Mouse (Mus musculus) left cerebral cortex, postnatal 14 days (tissue): ENCODE data around the gene Olfr993. TPM values are rescaled to one million over a fixed set of nuclear protein-coding genes. Genes with fewer than 3 reads are reported as not detected.
A peak's percentile ranks its signal among the peaks of the same experiment; 100 is the strongest.

Experiments used
- DNase-seq, 2 experiments: peaks; one replicate each; pipeline ENCODE4 v3.0.0; 2021 to 2022; ENCODE audit warnings: low spot score in 2 of 2, mixed read lengths in 1 of 2
- intact Hi-C: fragments of 180-260 bp; cut with DNase I; formaldehyde crosslinking; loops from one replicate; pipeline ENCODE4 v1.15.1; 2025
- long read RNA-seq, 2 experiments: library from polyadenylated mRNA; stranded (forward); transcript quantifications; one replicate each; pipeline ENCODE4 v2.0.0; 2021
- total RNA-seq, 2 experiments: library from RNA; stranded (reverse); gene quantifications; 2 replicates each; pipeline ENCODE4 v1.2.3; 2021

Gene Olfr993
- total RNA-seq = not detected
- long read RNA-seq, experiment 1 = 0 reads
- long read RNA-seq, experiment 2 = 0 reads

DNA sequence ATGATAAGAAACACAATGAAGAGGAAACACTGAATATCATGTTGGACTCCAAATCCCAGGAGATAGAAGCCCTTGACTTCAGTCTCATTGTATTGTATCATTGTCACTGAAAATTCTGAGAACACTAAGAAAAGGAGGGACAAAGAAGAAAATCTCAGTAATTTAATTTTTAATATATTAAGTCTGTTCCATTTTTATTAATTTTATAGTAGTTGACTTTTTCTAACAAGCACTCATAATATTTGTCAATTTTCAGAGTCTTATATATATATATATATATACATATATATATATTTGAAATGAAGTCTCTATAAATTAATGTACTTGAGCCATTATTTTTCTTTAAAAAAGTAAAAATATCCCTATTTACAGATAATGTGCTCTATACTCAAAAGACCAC is at the start of gene Olfr993:
Gene Olfr993, minus strand, starts transcription at position 101 of the 400 bp plus-strand sequence.
- intact Hi-C loops = no loop called here
- no peak for DNase-seq

DNA sequence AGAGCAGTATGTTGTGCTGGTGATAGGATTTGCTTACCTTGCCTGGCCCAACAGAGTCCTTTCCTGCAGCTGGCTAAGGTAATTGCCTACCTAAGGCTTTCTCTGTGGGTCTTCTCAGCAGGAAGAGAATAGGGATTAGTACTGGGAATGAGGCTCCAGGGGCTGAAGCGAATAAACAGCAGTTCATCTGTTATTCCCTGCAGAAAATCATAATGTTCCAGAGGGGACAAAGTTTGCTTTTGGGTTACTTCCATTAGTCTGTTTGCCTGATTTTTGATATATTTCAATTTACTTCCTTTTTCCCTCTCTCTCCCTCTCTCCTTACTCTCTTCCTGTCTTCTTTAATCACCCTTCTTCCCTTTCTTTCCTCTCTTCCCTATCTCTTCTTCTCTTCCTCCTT is 28.9 kb upstream of the Olfr993 start, which contains the start of gene Olfr995:
Gene Olfr995, minus strand, starts transcription at position 101 of the 400 bp plus-strand sequence.
- intact Hi-C loops = no loop called here
- DNase-seq = no peak

DNA sequence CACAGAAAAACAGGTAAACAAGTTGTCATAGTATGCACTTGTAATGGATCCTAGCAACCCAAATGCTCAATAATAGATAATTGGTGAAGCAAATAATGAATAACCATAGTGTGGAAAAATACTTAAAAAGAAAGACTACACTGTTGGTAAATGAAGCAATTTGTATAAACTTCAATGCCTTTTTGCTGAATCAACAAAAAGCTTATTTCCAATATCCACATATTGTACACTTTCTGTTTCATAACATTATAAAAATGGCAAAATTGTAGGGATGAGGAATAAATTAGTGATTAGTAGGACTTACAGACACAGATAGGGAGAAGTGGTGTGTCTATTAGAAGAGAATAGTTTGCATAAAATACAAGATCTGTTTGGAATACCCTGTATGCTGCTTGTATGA is 27.9 kb upstream of the Olfr993 start:
- intact Hi-C loops = no loop called here
- DNase-seq = no peak

DNA sequence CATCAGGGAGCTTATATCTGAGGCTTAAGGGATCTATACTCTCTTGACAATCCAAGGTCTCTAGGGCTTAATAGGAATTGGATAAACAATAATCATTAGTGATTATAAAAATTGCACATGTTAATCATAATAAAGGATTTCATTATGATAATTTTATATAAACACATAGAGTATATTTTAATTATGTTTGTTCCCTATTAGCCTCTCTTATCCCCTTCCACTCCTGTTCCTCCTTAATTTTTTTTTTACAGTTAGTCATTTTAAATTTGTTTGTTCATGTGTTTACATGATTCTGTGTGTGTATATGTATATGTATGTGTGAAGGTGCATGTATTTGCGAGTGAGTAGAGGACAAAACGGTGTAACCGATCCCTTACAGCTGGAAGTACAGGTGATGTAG is 21.7 kb upstream of the Olfr993 start, which contains the start of gene Olfr994:
Gene Olfr994, minus strand, starts transcription at position 101 of the 400 bp plus-strand sequence.
- intact Hi-C loops = no loop called here
- no peak for DNase-seq

DNA sequence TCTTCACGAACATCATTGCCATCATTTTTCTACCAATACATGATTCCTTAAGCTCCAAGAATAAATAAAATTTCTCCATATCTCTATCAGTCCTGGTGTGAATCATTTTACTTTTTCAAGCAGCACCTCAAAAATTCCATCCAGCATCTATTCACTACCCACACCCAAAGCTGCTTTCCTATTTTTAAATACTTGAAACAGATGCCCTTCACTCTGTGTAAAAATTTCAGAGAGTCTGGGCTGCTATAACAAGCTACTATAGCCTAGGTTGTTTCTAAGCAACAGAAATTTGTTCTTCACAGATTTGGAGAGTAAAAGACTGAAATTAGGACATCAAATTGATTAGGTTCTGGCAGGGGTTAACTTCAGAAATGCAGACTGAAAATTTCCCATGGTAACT is 11.2 kb upstream of the Olfr993 start:
- intact Hi-C loops = loop anchor here (10.0 kb wide), 1 partner anchor 141 kb away; no protein-coding TSS in a partner anchor

DNA sequence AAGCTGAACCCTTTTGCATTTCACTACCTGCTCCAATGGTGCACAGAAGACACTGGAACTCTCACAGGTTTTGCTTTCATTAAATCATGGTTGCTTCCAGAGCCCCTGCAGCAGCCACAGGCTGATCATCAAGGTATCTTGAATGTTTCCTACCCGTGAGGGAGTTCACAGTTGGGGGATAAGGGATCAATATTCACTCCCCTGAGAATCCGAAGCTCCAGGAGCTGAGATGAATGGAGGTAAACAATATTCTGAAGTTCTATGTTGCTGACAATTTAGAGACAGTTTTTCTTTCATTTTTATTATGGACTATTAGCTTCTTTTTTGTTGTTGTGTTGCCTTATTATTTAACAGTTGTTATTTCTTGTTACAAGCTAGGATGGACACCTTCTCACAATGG is 5.3 kb downstream of the Olfr993 start, which contains the start of gene Olfr992:
Gene Olfr992, minus strand, starts transcription at position 101 of the 400 bp plus-strand sequence.
- no peak for DNase-seq
- intact Hi-C loops = no loop called here

More for the DNA sequence above, 11.2 kb upstream of the Olfr993 start:
- peak; percentile 9 to 53 for DNase-seq

Other genes with a start within 250 kb of the Olfr993 start
- 10 to 100 TPM; 35.6 to 44.1 TPM for gene Lrrc55, start 217.7 kb downstream of the Olfr993 start, total RNA-seq
- gene Olfr987, start 75.6 kb downstream of the Olfr993 start, total RNA-seq = not detected
- gene Olfr988, start 51.6 kb downstream of the Olfr993 start, total RNA-seq = not detected
- gene Olfr992, start 5.4 kb downstream of the Olfr993 start, total RNA-seq = not detected
- gene Olfr994, start 21.6 kb upstream of the Olfr993 start, total RNA-seq = not detected
- not detected for gene Olfr995, start 28.8 kb upstream of the Olfr993 start, total RNA-seq
- gene 4833423E24Rik, start 104.1 kb upstream of the Olfr993 start, total RNA-seq = under 1 TPM in 1 of 2 experiments, not detected in 1; 0.19 TPM
- not detected for gene Olfr996, start 164.3 kb upstream of the Olfr993 start, total RNA-seq
- not detected for gene Olfr998, start 174.1 kb upstream of the Olfr993 start, total RNA-seq
- not detected for gene Olfr1000, start 197.0 kb upstream of the Olfr993 start, total RNA-seq
- gene Olfr1002, start 235.8 kb upstream of the Olfr993 start, total RNA-seq = not detected
- gene Olfr154, start 249.6 kb upstream of the Olfr993 start, total RNA-seq = not detected